Mouse (Mus musculus) embryonic fibroblast, embryonic 13.5 days (primary cell): ENCODE data around the gene Trip4.

Experiments used
- CTCF ChIP-seq: IDR thresholded peaks from 2 replicates; pipeline ENCODE4 v1.5.1; 2011; ENCODE audit warnings: mild to moderate bottlenecking, control low read depth, low read length, moderate library complexity, borderline replicate concordance; ENCODE audit not compliant: insufficient read depth
- POLR2A ChIP-seq: IDR thresholded peaks from 2 replicates; pipeline ENCODE4 v1.6.1; 2011; ENCODE audit warnings: low read depth, mild to moderate bottlenecking, control low read depth, low read length, moderate library complexity

DNA sequence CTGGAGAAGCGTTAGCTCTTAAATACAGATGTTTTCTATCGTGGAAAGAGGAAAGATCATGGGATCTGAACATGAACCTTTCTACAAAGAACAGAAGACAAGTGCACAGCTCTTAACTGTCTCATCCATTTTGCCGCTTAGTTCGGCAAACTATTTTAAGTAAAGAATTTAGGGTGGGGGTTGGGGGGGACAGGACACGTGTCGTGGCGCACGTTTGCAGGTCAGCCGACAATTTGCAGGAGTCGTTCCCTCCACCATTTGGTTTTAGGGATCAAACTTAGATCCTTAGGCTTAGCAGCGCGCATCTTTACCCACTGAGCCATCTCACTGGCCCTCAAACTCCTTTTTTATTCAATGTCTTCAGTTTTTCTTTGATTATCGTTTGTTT, 80.6 kb downstream of the Trip4 start:
- TF ChIP-seq CTCF (no peak), POLR2A (no peak)
